Comparison of ENCODE assay signal across 21 mouse cellular contexts in the genomic region with DNA sequence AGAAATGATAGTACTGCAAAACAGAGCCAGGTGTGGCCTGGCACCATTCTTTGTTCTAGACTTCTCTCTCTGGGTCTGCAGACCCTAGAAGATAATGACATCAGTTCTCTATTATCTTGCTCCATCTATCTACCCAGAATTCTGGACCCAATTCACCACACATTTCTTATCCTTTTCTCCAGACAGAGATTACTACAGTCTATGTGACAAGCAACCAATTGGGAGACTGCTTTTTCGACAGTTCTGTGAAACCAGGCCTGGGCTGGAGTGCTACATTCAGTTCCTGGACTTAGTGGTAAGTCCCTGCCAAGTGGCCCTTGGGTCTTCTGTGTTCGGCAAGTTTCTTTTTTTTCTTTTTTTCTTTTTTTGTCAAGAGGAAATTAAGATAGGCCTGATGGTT.
"Had no signal": no experiment of that assay in that cellular context is flagged by ENCODE, and none has a peak within 500 bp of the region (broad histone marks: within the 10 kb centered on the region; RNA-seq: fewer than 3 reads in every experiment).

No protein-coding gene starts in this region.

- DNase-seq: lung, adult 2 months; lung, postnatal 14 days; lung, postnatal 36 days; midbrain, embryonic 14.5 days; retina, postnatal 1 day; right cerebral cortex, adult 18-20 months; right cerebral cortex, postnatal 25 days; right cerebral cortex, postnatal 4 days; spleen, adult 18-20 months; thymus, adult 18-20 months; thymus, postnatal 14 days; thymus, postnatal 36 days had no signal

- H3K36me3 ChIP-seq: lung, embryonic 15.5 days; midbrain, embryonic 10.5 days; midbrain, embryonic 12.5 days; neural tube, embryonic 13.5 days; neural tube, embryonic 15.5 days had no signal

- H3K27ac ChIP-seq: lung, embryonic 15.5 days; macrophage; midbrain, embryonic 10.5 days; midbrain, embryonic 12.5 days; neural tube, embryonic 13.5 days; neural tube, embryonic 15.5 days had no signal

- H3K9ac ChIP-seq: lung, embryonic 15.5 days; midbrain, embryonic 12.5 days; neural tube, embryonic 13.5 days; neural tube, embryonic 15.5 days had no signal

- H3K9me3 ChIP-seq: lung, embryonic 15.5 days; midbrain, embryonic 10.5 days; midbrain, embryonic 12.5 days; neural tube, embryonic 13.5 days; neural tube, embryonic 15.5 days had no signal

- H3K4me3 ChIP-seq: lung, embryonic 15.5 days; midbrain, embryonic 10.5 days; midbrain, embryonic 12.5 days; myocyte; neural tube, embryonic 13.5 days; neural tube, embryonic 15.5 days had no signal

- ATAC-seq: lung, postnatal 0 days; midbrain, embryonic 16.5 days had no signal

- H3K27me3 ChIP-seq: lung, embryonic 15.5 days; midbrain, embryonic 12.5 days; neural tube, embryonic 13.5 days; neural tube, embryonic 15.5 days had no signal

- H3K4me1 ChIP-seq: midbrain, embryonic 10.5 days; midbrain, embryonic 12.5 days; neural tube, embryonic 13.5 days; neural tube, embryonic 15.5 days had no signal
